Mouse (Mus musculus) liver, embryonic 15.5 days (tissue): Measurements from ENCODE around the gene Gpc3. TPM values are rescaled to one million over a fixed set of nuclear protein-coding genes. Genes with fewer than 3 reads are reported as not detected.

Experiments used
- microRNA counts: library from miRNA; unstranded; fragments of <30 nt; microRNA quantifications from one replicate; lab custom pipeline; 2016
- microRNA-seq: library from miRNA; unstranded; fragments of <30 nt; microRNA quantifications from one replicate; pipeline ENCODE4, GENCODE M21; 2016
- polyA plus RNA-seq: library from polyadenylated mRNA; unstranded; fragments of >200 nt; fragmentation: Nextera tagmentation; extraction: Ambion mirVana; gene quantifications from 2 replicates; pipeline ENCODE4 v1.2.1, GENCODE M21; 2015

Gene Gpc3
- polyA plus RNA-seq, 1 experiment from 2014 or later = 268 TPM

MicroRNAs encoded within 50 kb of the gene (microRNA counts, 519-probe panel; counts per million panel counts)
- microRNA mmu-miR-717 (lab: Ali Mortazavi, UCI) = 2,549 counts per million, percentile 47 among the panel's probes with 10 or more counts

Small RNAs within 50 kb of the gene (microRNA-seq; reads per million reads assigned to microRNA genes)
- gene Mir6384 (not detected), gene Mir717 (not detected)

Other genes starting within 250 kb of the Gpc3 start
- 0.10 and 0.12 TPM in 2 replicates for gene Ccdc160, start 177.2 kb upstream of the Gpc3 start, polyA plus RNA-seq